Mouse (Mus musculus): ENCODE measurements around the gene Ier2. TPM values are rescaled to one million over a fixed set of nuclear protein-coding genes. Genes with fewer than 3 reads are reported as not detected.
A peak's percentile ranks its signal among the peaks of the same experiment; 100 is the strongest.

Ier2 gene
- polyA plus RNA-seq, 1 experiment from 2014 or later, result 113 TPM

GRCm38 (mm10) chr8:84657680-84658079 lies 5.0 kb downstream of the Ier2 start:
- DNase-seq (ENCODE audit: low read depth, low spot score), result no peak

GRCm38 (mm10) chr8:84657203-84657602 lies 5.4 kb downstream of the Ier2 start:
- POLR2A ChIA-PET, result interaction anchor here (0.7 kb wide), 1 partner anchor 164 kb away, joined by 4 read pairs; no protein-coding TSS in a partner anchor
- ATAC-seq (no peak), DNase-seq (ENCODE audit: low read depth, low spot score) (no peak)
- no peaks in the 10 kb centered on the region for H3K27me3 ChIP-seq
- TF ChIP-seq CTCF (IDR thresholded peaks at IDR 0.05), result no peak
- CTCF ChIA-PET, result interaction anchor here (0.7 to 1.1 kb wide), 4 partner anchors 13 to 505 kb away, joined by 3 to 5 read pairs (median 3); no protein-coding TSS in a partner anchor
- in situ Hi-C loops (cut with MboI; ENCODE audit: low pct_unique_long_range_greater_than_20kb), result loop anchor here (25.0 kb wide), 1 partner anchor 645 kb away; the partner anchor contains the start of genes 1700067K01Rik, 2210011C24Rik and Palm3

More at GRCm38 (mm10) chr8:84657680-84658079, 5.0 kb downstream of the Ier2 start:
- in situ Hi-C loops (cut with MboI; ENCODE audit: low pct_unique_long_range_greater_than_20kb), result loop anchor here (25.0 kb wide), 1 partner anchor 645 kb away; the partner anchor contains the start of genes 1700067K01Rik, 2210011C24Rik and Palm3
- ATAC-seq, result no peak
- POLR2A ChIA-PET, result interaction anchor here (0.6 to 0.7 kb wide), 4 partner anchors 163 to 509 kb away, joined by 3 to 8 read pairs (median 4); no protein-coding TSS in a partner anchor
- H3K27me3 ChIP-seq, result no peaks in the 10 kb centered on the region
- CTCF ChIA-PET, result interaction anchor here (0.7 to 1.0 kb wide), 2 partner anchors 19 to 505 kb away, joined by 3 read pairs; no protein-coding TSS in a partner anchor
- no peak for TF ChIP-seq CTCF (IDR thresholded peaks at IDR 0.05)

DNA sequence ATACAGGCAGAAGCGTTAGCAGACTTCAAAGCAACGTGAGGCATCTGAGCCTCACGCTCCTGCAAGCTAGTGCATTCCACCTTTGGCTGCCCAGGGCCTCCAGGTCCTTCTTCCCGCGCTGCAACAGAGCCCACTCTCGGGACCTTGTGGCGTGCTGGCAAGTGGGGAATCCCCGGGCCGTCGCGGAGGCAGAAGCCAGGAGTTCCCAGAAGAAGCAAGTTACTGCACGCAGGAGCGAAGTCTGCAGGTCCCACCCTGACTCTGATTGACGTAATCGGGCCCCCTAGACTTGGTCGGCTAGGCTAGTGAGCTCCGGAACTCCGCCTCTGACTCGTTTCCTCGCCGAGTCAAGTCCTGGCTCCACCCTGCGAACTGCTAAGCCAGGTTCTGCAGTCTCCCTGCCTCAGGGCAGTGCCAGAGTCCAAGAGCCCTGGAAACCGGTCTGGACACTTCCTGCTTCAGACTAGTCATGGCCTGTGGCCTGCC lies 6.0 kb downstream of the Ier2 start:
- peak; percentile 46 for ATAC-seq
- ChIA-PET CTCF (interaction anchor here (1.0 to 1.1 kb wide), 3 partner anchors 12 to 18 kb away, joined by 3 to 5 read pairs (median 3); no protein-coding TSS in a partner anchor), POLR2A (no interaction called here)
- TF ChIP-seq CTCF (IDR thresholded peaks at IDR 0.05), result no peak
- in situ Hi-C loops (cut with MboI; ENCODE audit: low pct_unique_long_range_greater_than_20kb), result loop anchor here (25.0 kb wide), 1 partner anchor 644 kb away; the partner anchor contains the start of genes 1700067K01Rik, 2210011C24Rik and Palm3
- no peak for DNase-seq (ENCODE audit: low read depth, low spot score)
- H3K27me3 ChIP-seq, result no peaks in the 10 kb centered on the region

GRCm38 (mm10) chr8:84656191-84656525 lies 6.5 kb downstream of the Ier2 start:
- ATAC-seq, result no peak
- CTCF ChIA-PET, result interaction anchor here (1.0 to 1.1 kb wide), 2 partner anchors 12 to 16 kb away, joined by 3 to 5 read pairs; no protein-coding TSS in a partner anchor
- DNase-seq (ENCODE audit: low read depth, low spot score), result no peak
- H3K27me3 ChIP-seq, result no peaks in the 10 kb centered on the region
- in situ Hi-C loops (cut with MboI; ENCODE audit: low pct_unique_long_range_greater_than_20kb), result loop anchor here (25.0 kb wide), 1 partner anchor 644 kb away; the partner anchor contains the start of genes 1700067K01Rik, 2210011C24Rik and Palm3
- TF ChIP-seq CTCF (IDR thresholded peaks at IDR 0.05), result no peak
- POLR2A ChIA-PET, result interaction anchor here (0.6 kb wide), 1 partner anchor 682 kb away, joined by 8 read pairs; no protein-coding TSS in a partner anchor

DNA sequence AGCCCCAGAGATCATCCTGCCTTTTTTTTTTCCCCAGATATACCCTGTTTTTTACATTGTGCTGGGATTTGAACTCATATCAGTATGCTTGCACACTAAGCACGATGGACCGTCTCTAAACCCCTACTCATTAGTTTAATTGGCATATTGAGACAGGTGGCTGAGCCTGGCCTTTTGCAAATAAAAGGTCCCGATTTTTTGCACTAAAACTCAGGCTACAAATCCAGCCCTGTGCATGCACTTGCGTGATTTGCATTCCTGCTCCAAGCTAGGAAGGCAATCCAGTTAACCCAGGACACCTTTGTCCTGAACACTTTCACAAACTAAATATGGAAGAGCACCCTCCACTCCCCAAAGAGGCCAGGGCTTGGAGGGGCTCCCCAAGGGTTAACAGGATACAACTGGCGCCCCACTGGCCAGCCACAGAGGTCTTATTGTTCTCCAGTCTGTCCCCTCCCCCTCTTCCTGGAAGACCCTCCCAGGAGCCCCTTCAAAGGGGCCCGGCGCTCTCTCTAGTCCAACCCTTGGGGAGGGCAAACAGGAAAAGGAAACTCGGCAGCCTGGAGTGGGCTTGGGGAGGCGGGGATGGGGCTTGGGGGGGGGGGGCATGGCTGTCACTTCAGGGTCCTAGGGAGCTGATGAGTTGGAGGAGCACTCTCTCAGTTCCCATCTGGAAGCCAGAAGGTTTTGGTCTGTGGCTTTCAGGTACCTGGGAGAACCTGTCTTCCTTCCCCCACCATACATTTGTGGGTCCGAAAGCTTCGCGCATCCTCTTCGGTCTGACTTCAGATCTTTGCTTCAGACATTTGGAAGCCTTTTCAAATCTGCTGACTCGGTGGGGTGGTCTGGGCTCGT lies 7.1 kb downstream of the Ier2 start:
- CTCF ChIA-PET, result no interaction called here

GRCm38 (mm10) chr8:84654597-84654996 lies 8.1 kb downstream of the Ier2 start:
- no peak for DNase-seq (ENCODE audit: low read depth, low spot score)
- ChIA-PET CTCF (no interaction called here), POLR2A (no interaction called here)
- ATAC-seq, result no peak
- no peak for TF ChIP-seq CTCF (IDR thresholded peaks at IDR 0.05)
- in situ Hi-C loops (cut with MboI; ENCODE audit: low pct_unique_long_range_greater_than_20kb), result loop anchor here (25.0 kb wide), 1 partner anchor 642 kb away; the partner anchor contains the start of genes 1700067K01Rik, 2210011C24Rik and Palm3
- H3K27me3 ChIP-seq, result no peaks in the 10 kb centered on the region

More for the DNA sequence above, 7.1 kb downstream of the Ier2 start:
- no peaks in the 10 kb centered on the region for H3K27me3 ChIP-seq
- POLR2A ChIA-PET, result interaction anchor here (0.6 kb wide), 1 partner anchor 681 kb away, joined by 8 read pairs; no protein-coding TSS in a partner anchor
- in situ Hi-C loops (cut with MboI; ENCODE audit: low pct_unique_long_range_greater_than_20kb), result loop anchor here (25.0 kb wide), 1 partner anchor 643 kb away; the partner anchor contains the start of genes 1700067K01Rik, 2210011C24Rik and Palm3
- TF ChIP-seq CTCF (IDR thresholded peaks at IDR 0.05), result no peak
- DNase-seq (ENCODE audit: low read depth, low spot score) (no peak), ATAC-seq (no peak)

GRCm38 (mm10) chr8:84653092-84653631 lies 9.5 kb downstream of the Ier2 start:
- in situ Hi-C loops (cut with MboI; ENCODE audit: low pct_unique_long_range_greater_than_20kb), result loop anchor here (25.0 kb wide), 1 partner anchor 641 kb away; the partner anchor contains the start of genes 1700067K01Rik, 2210011C24Rik and Palm3
- ATAC-seq (no peak), DNase-seq (ENCODE audit: low read depth, low spot score) (no peak)
- CTCF ChIA-PET, result no interaction called here
- POLR2A ChIA-PET, result no interaction called here
- TF ChIP-seq CTCF (IDR thresholded peaks at IDR 0.05), result no peak
- H3K27me3 ChIP-seq, result no peaks in the 10 kb centered on the region

DNA sequence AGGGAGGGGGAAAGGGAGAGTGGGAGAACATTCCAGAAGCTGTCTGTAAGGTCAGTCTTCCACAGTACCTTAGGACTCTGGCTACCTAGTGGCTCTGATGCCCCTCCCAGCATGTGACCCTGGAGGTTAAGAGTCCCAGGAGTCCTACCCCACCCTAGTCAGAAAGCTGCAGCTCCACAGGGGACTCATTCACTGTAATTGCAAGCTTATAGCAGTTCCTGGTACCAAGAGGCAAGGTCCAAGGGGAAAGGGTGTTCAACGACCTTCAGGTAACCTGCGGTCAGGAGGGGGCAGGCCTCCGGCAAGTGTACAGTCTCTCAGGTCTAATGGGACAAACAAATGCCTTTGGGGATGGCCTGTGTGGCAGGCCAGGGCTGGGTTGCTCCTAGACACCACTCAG lies 12.4 kb downstream of the Ier2 start:
- ChIA-PET CTCF (no interaction called here), POLR2A (no interaction called here)
- no peak for TF ChIP-seq CTCF (IDR thresholded peaks at IDR 0.05)
- no peak for ATAC-seq
- in situ Hi-C loops (cut with MboI; ENCODE audit: low pct_unique_long_range_greater_than_20kb), result loop anchor here (25.0 kb wide), 1 partner anchor 638 kb away; the partner anchor contains the start of genes 1700067K01Rik, 2210011C24Rik and Palm3
- no peaks in the 10 kb centered on the region for H3K27me3 ChIP-seq
- no peak for DNase-seq (ENCODE audit: low read depth, low spot score)

GRCm38 (mm10) chr8:84647461-84647901 lies 15.2 kb downstream of the Ier2 start:
- ChIA-PET CTCF (interaction anchor here (0.9 kb wide), 1 partner anchor 12 kb away, joined by 3 read pairs; no protein-coding TSS in a partner anchor), POLR2A (no interaction called here)
- ATAC-seq, result no peak
- in situ Hi-C loops (cut with MboI; ENCODE audit: low pct_unique_long_range_greater_than_20kb), result no loop called here
- no peak for TF ChIP-seq CTCF (IDR thresholded peaks at IDR 0.05)
- DNase-seq (ENCODE audit: low read depth, low spot score), result no peak
- H3K27me3 ChIP-seq, result no peaks in the 10 kb centered on the region

DNA sequence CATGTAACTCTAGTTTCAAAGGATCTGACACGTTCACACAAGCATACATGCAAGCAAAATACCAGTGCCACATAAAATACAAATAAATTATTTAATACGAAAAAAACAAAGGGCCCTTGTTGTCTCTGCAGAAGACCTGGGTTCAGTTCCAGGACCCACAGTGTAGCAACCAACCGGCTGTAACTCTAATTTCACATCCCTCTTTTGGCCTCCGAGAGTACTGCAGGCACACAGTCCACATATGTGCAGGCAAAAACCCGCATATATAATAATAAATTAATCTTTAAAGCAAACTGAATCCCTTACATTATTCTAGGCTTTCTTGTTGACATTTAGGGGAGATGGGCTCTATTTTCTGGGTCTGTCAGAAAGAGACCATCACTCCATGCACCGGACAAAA lies 15.9 kb downstream of the Ier2 start:
- DNase-seq (ENCODE audit: low read depth, low spot score), result no peak
- TF ChIP-seq CTCF (IDR thresholded peaks at IDR 0.05), result peak; percentile 29

More for the DNA sequence above, 15.9 kb downstream of the Ier2 start:
- ChIA-PET POLR2A (no interaction called here), CTCF (no interaction called here)
- no peak for ATAC-seq
- no peaks in the 10 kb centered on the region for H3K27me3 ChIP-seq
- in situ Hi-C loops (cut with MboI; ENCODE audit: low pct_unique_long_range_greater_than_20kb), result no loop called here
